Mouse (Mus musculus) stomach, embryonic 15.5 days (tissue): Measurements from ENCODE around the gene Diablo. TPM values are rescaled to one million over a fixed set of nuclear protein-coding genes. Genes with fewer than 3 reads are reported as not detected.

Source experiments
- ATAC-seq: fragments of 200-750 bp; cut with Nextera tagmentation; 2 replicates; pipeline ENCODE4 v1.8.0; 2017; ENCODE audit warnings: low read depth, moderate number of reproducible peaks, moderate TSS enrichment; ENCODE audit not compliant: insufficient read depth, low FRiP score
- H3K27ac ChIP-seq: fragments of 300-500 bp; sonication (generic); 2 replicates; pipeline ENCODE4 v1.5.1; 2015; ENCODE audit warnings: mild to moderate bottlenecking, inconsistent platforms
- H3K27me3 ChIP-seq: fragments of 300-500 bp; sonication (generic); replicated peaks from 2 replicates; pipeline ENCODE4 v1.6.1; 2015; ENCODE audit warnings: inconsistent platforms
- H3K36me3 ChIP-seq: fragments of 300-500 bp; sonication (generic); 2 replicates; pipeline ENCODE4 v1.6.1; 2015; ENCODE audit warnings: inconsistent platforms
- H3K4me1 ChIP-seq: fragments of 300-500 bp; sonication (generic); 2 replicates; pipeline ENCODE4 v1.6.1; 2015; ENCODE audit warnings: inconsistent platforms
- H3K4me2 ChIP-seq: fragments of 300-500 bp; sonication (generic); 2 replicates; pipeline ENCODE4 v1.6.1; 2015; ENCODE audit warnings: mild to moderate bottlenecking, inconsistent platforms
- H3K4me3 ChIP-seq: fragments of 300-500 bp; sonication (generic); replicated peaks from 2 replicates; pipeline ENCODE4 v1.5.1; 2015; ENCODE audit warnings: inconsistent platforms
- H3K9ac ChIP-seq: fragments of 300-500 bp; sonication (generic); 2 replicates; pipeline ENCODE4 v1.6.1; 2015; ENCODE audit warnings: inconsistent platforms
- H3K9me3 ChIP-seq: fragments of 300-500 bp; sonication (generic); 2 replicates; pipeline ENCODE4 v1.6.1; 2016; ENCODE audit warnings: inconsistent platforms
- WGBS: fragments of 180-500 bp; shearing (Covaris S2); methylation state at CpG from one replicate; pipeline ENCODE4 v1.1.7; 2015; 5-methylcytosine and 5-hydroxymethylcytosine counted together
- microRNA-seq: library from miRNA; unstranded; fragments of <30 nt; microRNA quantifications from one replicate; pipeline ENCODE4, GENCODE M21; 2016
- polyA plus RNA-seq: library from polyadenylated mRNA; unstranded; fragments of >200 nt; fragmentation: Nextera tagmentation; extraction: Ambion mirVana; gene quantifications from 2 replicates; pipeline ENCODE4 v1.2.1, GENCODE M21; 2015

Gene Diablo
- polyA plus RNA-seq, 1 experiment from 2014 or later: 100 TPM

GRCm38 (mm10) chr5:123499717-123500116, 24.3 kb downstream of the Diablo start:
- H3K36me3 ChIP-seq: no peaks in the 10 kb centered on the region
- WGBS: 43% methylated on average over 4 of the region's 4 CpGs
- no peak for ATAC-seq

GRCm38 (mm10) chr5:123489935-123490334, 34.0 kb downstream of the Diablo start:
- 50% methylated on average over 9 of the region's 9 CpGs for WGBS
- Histone ChIP-seq H3K4me2 (no peak overlapping the region), H3K27ac (no peak overlapping the region), H3K4me1 (peaks cover 5% of the 10 kb centered on the region; the same call in 1 of the 2 replicates), H3K27me3 (no peaks in the 10 kb centered on the region), H3K9ac (no peak overlapping the region), H3K4me3 (no peak overlapping the region), H3K36me3 (no peaks in the 10 kb centered on the region), H3K9me3 (no peaks in the 10 kb centered on the region)
- ATAC-seq: no peak

More at GRCm38 (mm10) chr5:123499717-123500116, 24.3 kb downstream of the Diablo start:
- no peak overlapping the region for H3K4me2 ChIP-seq
- H3K4me1 ChIP-seq: peaks cover 10% of the 10 kb centered on the region; the same call in 1 of the 2 replicates
- H3K27ac ChIP-seq: no peak overlapping the region
- no peak overlapping the region for H3K4me3 ChIP-seq
- no peaks in the 10 kb centered on the region for H3K27me3 ChIP-seq
- H3K9me3 ChIP-seq: no peaks in the 10 kb centered on the region
- no peak overlapping the region for H3K9ac ChIP-seq

- no peaks in the 10 kb centered on the region for H3K9me3 ChIP-seq
- no peak within 1 kb of the TSS for H3K27ac ChIP-seq
- WGBS: 7% methylated on average over 25 of the region's 25 CpGs
- no peaks in the 10 kb centered on the region for H3K36me3 ChIP-seq
- H3K9ac ChIP-seq: no peak within 1 kb of the TSS
- H3K27me3 ChIP-seq: no peaks in the 10 kb centered on the region
- peak within 1 kb of the TSS; percentile 13; the same call in 1 of the 2 replicates for H3K4me3 ChIP-seq
- H3K4me2 ChIP-seq: peak within 1 kb of the TSS; percentile 40
- ATAC-seq: no peak
- H3K4me1 ChIP-seq: peaks cover 5% of the 10 kb centered on the region; the same call in 1 of the 2 replicates
Observed at GRCm38 (mm10) chr5:123489112-123489785, 34.7 kb downstream of the Diablo start, which contains the start of the genes Lrrc43 and Il31. Lrrc43 (plus strand) TSS chr5:123489305. Il31 (minus strand) TSS chr5:123489489.

- Histone ChIP-seq H3K36me3 (no peaks in the 10 kb centered on the region), H3K4me1 (peaks cover 5% of the 10 kb centered on the region; the same call in 1 of the 2 replicates), H3K9me3 (no peaks in the 10 kb centered on the region), H3K27ac (no peak overlapping the region), H3K4me2 (no peak overlapping the region), H3K9ac (no peak overlapping the region), H3K27me3 (no peaks in the 10 kb centered on the region), H3K4me3 (no peak overlapping the region)
- ATAC-seq: no peak
- WGBS: 80% methylated on average over 11 of the region's 11 CpGs
Observed at GRCm38 (mm10) chr5:123487659-123488395, 36.1 kb downstream of the Diablo start.

GRCm38 (mm10) chr5:123473817-123474216, 50.2 kb downstream of the Diablo start:
- H3K9ac ChIP-seq: no peak overlapping the region
- ATAC-seq: no peak
- no peak overlapping the region for H3K4me2 ChIP-seq
- H3K4me1 ChIP-seq: no peaks in the 10 kb centered on the region
- no peaks in the 10 kb centered on the region for H3K36me3 ChIP-seq
- no peak overlapping the region for H3K4me3 ChIP-seq
- no peaks in the 10 kb centered on the region for H3K9me3 ChIP-seq
- no peak overlapping the region for H3K27ac ChIP-seq
- 84% methylated on average over 5 of the region's 5 CpGs for WGBS
- H3K27me3 ChIP-seq: no peaks in the 10 kb centered on the region

GRCm38 (mm10) chr5:123470784-123471400, 53.1 kb downstream of the Diablo start:
- H3K4me2 ChIP-seq: peak overlapping the region; percentile 48
- no peak for ATAC-seq
- no peaks in the 10 kb centered on the region for H3K4me1 ChIP-seq
- H3K4me3 ChIP-seq: 0 out of 2 replicates have a peak overlapping the region, but pooled peaks have one; percentile 14
- no peaks in the 10 kb centered on the region for H3K9me3 ChIP-seq
- no peaks in the 10 kb centered on the region for H3K27me3 ChIP-seq
- no peak overlapping the region for H3K9ac ChIP-seq
- no peaks in the 10 kb centered on the region for H3K36me3 ChIP-seq
- no peak overlapping the region for H3K27ac ChIP-seq
- WGBS: 10% methylated on average over 10 of the region's 10 CpGs

- Histone ChIP-seq H3K4me1 (no peaks in the 10 kb centered on the region), H3K4me2 (no peak overlapping the region), H3K27me3 (no peaks in the 10 kb centered on the region), H3K4me3 (no peak overlapping the region), H3K9ac (no peak overlapping the region), H3K27ac (no peak overlapping the region), H3K36me3 (no peaks in the 10 kb centered on the region), H3K9me3 (no peaks in the 10 kb centered on the region)
- WGBS: 92% methylated on average over 1 of the region's 1 CpGs
- ATAC-seq: no peak
Observed at GRCm38 (mm10) chr5:123464638-123465037, 59.3 kb downstream of the Diablo start.

- WGBS: 52% methylated on average over 5 of the region's 5 CpGs
- Histone ChIP-seq H3K9me3 (no peaks in the 10 kb centered on the region), H3K4me1 (no peaks in the 10 kb centered on the region), H3K27ac (no peak overlapping the region), H3K27me3 (no peaks in the 10 kb centered on the region), H3K4me2 (no peak overlapping the region), H3K4me3 (no peak overlapping the region), H3K36me3 (no peaks in the 10 kb centered on the region; the same call in 1 of the 2 replicates), H3K9ac (no peak overlapping the region)
- no peak for ATAC-seq
Observed at GRCm38 (mm10) chr5:123461420-123461819, 62.6 kb downstream of the Diablo start.

Small RNA genes within 50 kb of the gene (microRNA-seq; reads per million reads assigned to microRNA genes)
- 0.97 reads per million for gene Mir7647

Other genes starting within 250 kb of the Diablo start
- 19.9 and 21.0 TPM in 2 replicates for gene Bcl7a, start 180.3 kb downstream of the Diablo start, polyA plus RNA-seq
- gene Mlxip, start 129.4 kb downstream of the Diablo start, polyA plus RNA-seq: 19.1 and 24.4 TPM in 2 replicates
- gene Lrrc43, start 34.9 kb downstream of the Diablo start, polyA plus RNA-seq: 0.06 TPM in 1 of 2 replicates, not detected in the other
- not detected in 2 replicates for gene Il31, start 34.7 kb downstream of the Diablo start, polyA plus RNA-seq
- gene B3gnt4, start 13.7 kb downstream of the Diablo start, polyA plus RNA-seq: 0.45 and 0.51 TPM in 2 replicates
- gene Gm49027, start 1.3 kb upstream of the Diablo start, polyA plus RNA-seq: 7.5 and 8.2 TPM in 2 replicates
- 22.7 and 23.3 TPM in 2 replicates for gene Vps33a, start 48.9 kb upstream of the Diablo start, polyA plus RNA-seq
- gene Clip1, start 160.4 kb upstream of the Diablo start, polyA plus RNA-seq: 41.3 and 41.4 TPM in 2 replicates
- 65.8 and 73.7 TPM in 2 replicates for gene Zcchc8, start 196.9 kb upstream of the Diablo start, polyA plus RNA-seq
- gene Rsrc2, start 225.2 kb upstream of the Diablo start, polyA plus RNA-seq: 111 and 117 TPM in 2 replicates
- gene Kntc1, start 225.5 kb upstream of the Diablo start, polyA plus RNA-seq: 22.7 and 24.9 TPM in 2 replicates